Mouse (Mus musculus) E14TG2a.4 (cell line): ENCODE measurements around the gene 1810030O07Rik.
A peak's percentile ranks its signal among the peaks of the same experiment; 100 is the strongest.

ENCODE experiments used
- H3K27me3 ChIP-seq: 2 replicates; pipeline ENCODE4 v1.6.1; 2014; ENCODE audit warnings: low read length, control low read depth; ENCODE audit not compliant: insufficient read depth
- H3K36me3 ChIP-seq: 2 replicates; pipeline ENCODE4 v1.6.1; 2014; ENCODE audit warnings: low read length, control low read depth; ENCODE audit not compliant: insufficient read depth
- H3K4me1 ChIP-seq: replicated peaks from 2 replicates; pipeline ENCODE4 v1.6.1; 2014; ENCODE audit warnings: low read depth, low read length, control low read depth
- H3K4me3 ChIP-seq: replicated peaks from 2 replicates; pipeline ENCODE4 v1.5.1; 2014; ENCODE audit warnings: mild to moderate bottlenecking, low read length
- H3K9me3 ChIP-seq: 2 replicates; pipeline ENCODE4 v1.6.1; 2014; ENCODE audit warnings: low read length, control low read depth
- CTCF ChIP-seq: conservative IDR thresholded peaks from 2 replicates; pipeline ENCODE4 v1.5.1; 2014; ENCODE audit warnings: low read length
- NANOG ChIP-seq: IDR thresholded peaks from 2 replicates; pipeline ENCODE4 v1.6.1; 2014; ENCODE audit warnings: borderline replicate concordance, low read length, mixed read lengths
- POU5F1 ChIP-seq: IDR thresholded peaks from 2 replicates; pipeline ENCODE4 v1.6.1; 2014; ENCODE audit warnings: low read length, borderline replicate concordance

1810030O07Rik gene

GRCm38 (mm10) chrX:12673054-12673775 is at the start of gene 1810030O07Rik:
1810030O07Rik (minus strand) TSS chrX:12673668.
- Histone ChIP-seq H3K9me3 (no peaks in the 10 kb centered on the region), H3K27me3 (no peaks in the 10 kb centered on the region), H3K4me1 (0 out of 2 replicates have a peak, but pooled peaks cover 9% of the 10 kb centered on the region), H3K36me3 (peaks cover 40% of the 10 kb centered on the region), H3K4me3 (peak within 1 kb of the TSS; percentile 85)
- TF ChIP-seq POU5F1: no peak
- no peak for TF ChIP-seq CTCF
- TF ChIP-seq NANOG: no peak

- TF ChIP-seq POU5F1 (no peak), NANOG (no peak), CTCF (no peak)
- H3K9me3 ChIP-seq: no peaks in the 10 kb centered on the region
- H3K4me3 ChIP-seq: no peak overlapping the region
- H3K27me3 ChIP-seq: no peaks in the 10 kb centered on the region
- no peaks in the 10 kb centered on the region for H3K4me1 ChIP-seq
- H3K36me3 ChIP-seq: peaks cover 51% of the 10 kb centered on the region
Measured at GRCm38 (mm10) chrX:12716036-12716435, 42.6 kb upstream of the 1810030O07Rik start.

DNA sequence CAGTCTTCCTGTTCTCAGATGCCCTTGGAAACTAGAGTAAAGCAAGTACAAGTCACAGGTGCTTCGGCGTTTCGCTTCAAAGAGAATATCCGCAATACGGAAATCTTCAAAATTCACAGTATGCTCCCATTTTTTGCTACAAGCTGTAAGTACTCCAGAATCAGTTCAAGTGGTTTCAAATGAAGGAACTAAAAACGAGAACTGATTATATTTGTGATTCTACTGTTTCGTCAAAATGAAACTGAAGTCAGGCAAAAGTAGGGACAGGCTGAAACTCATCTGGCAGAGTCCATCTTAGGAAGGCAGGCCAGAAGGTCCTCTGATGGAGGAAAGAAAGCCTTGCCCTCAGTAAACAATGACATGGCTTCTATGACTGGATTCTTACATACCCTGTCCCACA is 40.3 kb upstream of the 1810030O07Rik start:
- TF ChIP-seq CTCF (no peak), POU5F1 (no peak), NANOG (no peak)
- Histone ChIP-seq H3K9me3 (no peaks in the 10 kb centered on the region), H3K36me3 (peaks cover 47% of the 10 kb centered on the region), H3K27me3 (no peaks in the 10 kb centered on the region), H3K4me3 (no peak overlapping the region), H3K4me1 (no peaks in the 10 kb centered on the region)

GRCm38 (mm10) chrX:12686910-12687309 is 13.4 kb upstream of the 1810030O07Rik start:
- Histone ChIP-seq H3K4me1 (no peaks in the 10 kb centered on the region), H3K36me3 (peaks cover 38% of the 10 kb centered on the region), H3K4me3 (no peak overlapping the region), H3K9me3 (no peaks in the 10 kb centered on the region), H3K27me3 (no peaks in the 10 kb centered on the region)
- TF ChIP-seq CTCF (no peak), NANOG (no peak), POU5F1 (no peak)

GRCm38 (mm10) chrX:12686071-12686470 is 12.6 kb upstream of the 1810030O07Rik start:
- Histone ChIP-seq H3K4me1 (no peaks in the 10 kb centered on the region), H3K9me3 (no peaks in the 10 kb centered on the region), H3K36me3 (peaks cover 38% of the 10 kb centered on the region), H3K27me3 (no peaks in the 10 kb centered on the region), H3K4me3 (no peak overlapping the region)
- TF ChIP-seq POU5F1 (no peak), NANOG (no peak), CTCF (no peak)

DNA sequence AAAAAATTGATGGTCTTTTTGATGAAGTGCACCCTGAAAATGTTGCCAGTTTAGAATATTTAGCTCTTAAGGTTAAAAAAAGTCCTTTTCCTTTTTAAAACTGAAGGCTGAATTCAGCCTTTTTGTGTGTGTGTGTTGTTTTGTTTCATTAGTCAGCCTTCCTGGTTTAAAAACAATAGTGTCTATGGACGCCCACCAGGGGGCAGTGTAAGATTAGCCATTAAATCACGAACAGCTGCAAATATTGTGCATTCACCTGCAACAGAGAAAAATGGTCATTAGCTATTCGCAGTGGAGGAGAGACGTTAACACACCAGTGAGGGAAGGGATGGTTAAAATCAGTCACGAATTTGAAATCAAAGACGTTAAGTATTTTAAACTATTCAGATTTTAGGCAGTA is 3.9 kb upstream of the 1810030O07Rik start:
- H3K36me3 ChIP-seq: peaks cover 31% of the 10 kb centered on the region
- H3K27me3 ChIP-seq: no peaks in the 10 kb centered on the region
- H3K4me1 ChIP-seq: 0 out of 2 replicates have a peak, but pooled peaks cover 5% of the 10 kb centered on the region
- no peak overlapping the region for H3K4me3 ChIP-seq
- TF ChIP-seq POU5F1 (no peak), CTCF (peak; percentile 44), NANOG (no peak)
- no peaks in the 10 kb centered on the region for H3K9me3 ChIP-seq

GRCm38 (mm10) chrX:12653879-12654278 is 19.6 kb downstream of the 1810030O07Rik start:
- Histone ChIP-seq H3K4me1 (0 out of 2 replicates have a peak, but pooled peaks cover 2% of the 10 kb centered on the region), H3K27me3 (no peaks in the 10 kb centered on the region), H3K4me3 (no peak overlapping the region), H3K9me3 (no peaks in the 10 kb centered on the region), H3K36me3 (peaks cover 43% of the 10 kb centered on the region)
- TF ChIP-seq CTCF (no peak), NANOG (no peak), POU5F1 (no peak)

DNA sequence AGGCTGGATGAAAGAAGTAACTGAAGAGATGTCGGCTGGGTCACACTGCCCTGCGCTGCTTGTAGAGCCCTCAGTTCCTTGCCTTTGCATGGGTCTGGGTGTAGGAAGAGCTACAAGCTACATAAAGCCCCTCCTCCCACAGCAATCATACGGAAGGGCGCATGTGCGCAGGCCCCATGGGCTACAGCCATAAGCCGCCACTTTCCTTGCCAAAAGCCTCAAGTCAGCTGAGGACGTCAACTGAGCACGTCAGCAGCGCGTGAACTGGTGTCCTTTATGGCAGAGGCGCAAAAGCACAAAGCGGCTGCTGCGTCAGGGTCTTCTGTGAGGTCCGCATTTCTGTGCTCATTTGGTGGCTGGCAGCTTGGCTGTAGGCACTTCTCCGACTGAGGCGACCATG is 21.6 kb downstream of the 1810030O07Rik start:
- Histone ChIP-seq H3K4me1 (0 out of 2 replicates have a peak, but pooled peaks cover 2% of the 10 kb centered on the region), H3K36me3 (peaks cover 26% of the 10 kb centered on the region), H3K9me3 (no peaks in the 10 kb centered on the region), H3K4me3 (peak overlapping the region; percentile 62), H3K27me3 (no peaks in the 10 kb centered on the region)
- TF ChIP-seq NANOG (no peak), POU5F1 (no peak)
